Mouse (Mus musculus) MEL (cell line): ENCODE results near the gene Acod1.

Source experiments
- CTCF ChIP-seq, 3 experiments: IDR thresholded peaks in 2 of 3; conservative IDR thresholded peaks in 1 of 3; 2 replicates each; pipeline ENCODE4 v1.5.1; 2011 to 2012; ENCODE audit warnings: low read length in 3 of 3, low read depth in 2 of 3, mild to moderate bottlenecking in 2 of 3, improper control_type of control experiment in 1 of 3, inconsistent platforms in 1 of 3, mixed read lengths in 1 of 3, moderate library complexity in 1 of 3; ENCODE audit not compliant: control insufficient read depth in 1 of 3, insufficient read depth in 1 of 3, poor library complexity in 1 of 3, severe bottlenecking in 1 of 3
- HCFC1 ChIP-seq: IDR thresholded peaks from 2 replicates; pipeline ENCODE4 v1.6.1; 2012; ENCODE audit warnings: low read depth, mild to moderate bottlenecking, inconsistent platforms, low read length, improper control_type of control experiment, moderate library complexity
- POLR2A ChIP-seq, 2 experiments: IDR thresholded peaks; 2 replicates each; pipeline ENCODE4 v1.6.1; 2011 to 2012; ENCODE audit warnings: low read length in 2 of 2, mild to moderate bottlenecking in 2 of 2, control low read depth in 1 of 2, improper control_type of control experiment in 1 of 2, low read depth in 1 of 2, moderate library complexity in 1 of 2; ENCODE audit not compliant: control insufficient read depth in 1 of 2, insufficient read depth in 1 of 2, poor library complexity in 1 of 2
- RCOR1 ChIP-seq: IDR thresholded peaks from 2 replicates; pipeline ENCODE4 v1.6.1; 2012; ENCODE audit warnings: low read depth, mild to moderate bottlenecking, inconsistent platforms, low read length, improper control_type of control experiment
- SMC3 ChIP-seq: IDR thresholded peaks from 2 replicates; pipeline ENCODE4 v1.6.1; 2011; ENCODE audit warnings: low read depth, low read length, improper control_type of control experiment
- TBP ChIP-seq: IDR thresholded peaks from 2 replicates; pipeline ENCODE4 v1.8.0; 2011; ENCODE audit warnings: low read depth, low read length, improper control_type of control experiment
- USF1 ChIP-seq: IDR thresholded peaks from 2 replicates; pipeline ENCODE4 v1.6.1; 2014; ENCODE audit warnings: low read depth, mild to moderate bottlenecking, inconsistent platforms, low read length, improper control_type of control experiment, moderate library complexity
- ZKSCAN1 ChIP-seq: IDR thresholded peaks from 2 replicates; pipeline ENCODE4 v1.6.1; 2012; ENCODE audit warnings: low read depth, mild to moderate bottlenecking, inconsistent platforms, low read length, improper control_type of control experiment, moderate library complexity

DNA sequence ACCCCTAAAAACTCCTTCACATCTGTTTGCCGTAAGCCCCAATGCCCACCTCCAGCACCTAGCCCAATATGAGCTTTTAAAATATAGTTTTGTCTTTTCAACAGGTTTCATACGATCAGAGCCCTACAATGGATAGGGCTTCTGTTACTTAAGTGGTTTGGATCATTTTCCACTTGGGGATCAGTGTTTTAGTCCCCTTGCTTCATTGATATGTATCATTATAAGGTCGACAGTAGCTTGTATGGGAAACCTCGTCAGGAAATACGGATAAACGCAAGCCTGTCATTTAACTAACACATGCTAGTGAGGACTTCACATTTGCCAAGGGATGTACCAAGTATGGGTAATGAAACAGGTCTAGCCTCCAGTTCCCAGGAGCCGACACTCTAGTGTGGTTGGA, 9.8 kb downstream of the Acod1 start:
- TF ChIP-seq POLR2A (IDR thresholded peaks at IDR 0.05; ENCODE audit: control insufficient read depth in 1 of 2, insufficient read depth in 1 of 2, low read depth in 1 of 2, low read length in 2 of 2, poor library complexity in 1 of 2) (no peak), ZKSCAN1 (no peak), SMC3 (no peak), CTCF (IDR thresholded peaks at IDR 0.05 in 2 of 3, conservative IDR thresholded peaks at IDR 0.05 in 1 of 3; ENCODE audit: control insufficient read depth in 1 of 3, insufficient read depth in 1 of 3, low read depth in 2 of 3, low read length in 3 of 3, poor library complexity in 1 of 3, severe bottlenecking in 1 of 3) (no peak), HCFC1 (no peak), USF1 (no peak), TBP (no peak), RCOR1 (no peak)
